Mouse (Mus musculus) testis, adult 2 months (tissue): ENCODE results near the gene Mroh3.

ENCODE experiments used
- CTCF ChIP-seq: fragments of 200-500 bp; IDR thresholded peaks from 2 replicates; pipeline ENCODE4 v1.5.1; 2012; ENCODE audit warnings: low read depth, mild to moderate bottlenecking, inconsistent platforms, low read length, moderate library complexity; ENCODE audit not compliant: control insufficient read depth, insufficient read depth, insufficient replicate concordance
- POLR2A ChIP-seq: fragments of 200-500 bp; IDR thresholded peaks from 2 replicates; pipeline ENCODE4 v1.6.1; 2012; ENCODE audit warnings: low read depth, mild to moderate bottlenecking, inconsistent platforms, low read length, moderate library complexity; ENCODE audit not compliant: control insufficient read depth

GRCm38 (mm10) chr1:136259893-136260634 is 47.4 kb upstream of the Mroh3 start:
- TF ChIP-seq CTCF (no peak), POLR2A (no peak)
